Mouse (Mus musculus) c-Kit-negative CD71-positive TER-119-positive erythroid progenitor cells, embryonic 14.5 days (primary cell): ENCODE results near the gene Fto.

Experiments used
- DNase-seq: peaks from one replicate; pipeline ENCODE4 v3.0.0-alpha.2; 2013; ENCODE audit warnings: low read depth, low spot score

Gene Fto

DNA sequence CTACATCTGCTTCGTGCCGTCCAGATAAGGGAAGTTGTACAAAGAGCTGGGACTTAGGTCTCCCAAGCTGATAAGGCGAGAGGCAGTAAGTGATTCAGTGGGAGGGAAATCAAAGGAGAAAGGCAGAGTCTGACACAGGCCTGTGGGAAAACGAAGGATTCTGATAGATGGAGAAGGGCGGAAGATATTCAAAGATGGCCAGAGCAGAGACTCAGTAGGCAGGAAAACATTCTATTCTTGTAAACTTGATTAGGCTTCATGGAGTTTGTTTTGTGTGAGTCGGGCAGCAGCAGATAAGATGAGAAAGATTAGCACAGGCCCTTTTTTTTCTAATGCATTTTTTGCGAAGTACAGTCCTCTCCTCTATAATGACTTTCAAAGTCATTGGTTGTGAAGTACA is 183.6 kb downstream of the Fto start:
- no peak for DNase-seq

GRCm38 (mm10) chr8:91498611-91499010 is 185.3 kb downstream of the Fto start:
- no peak for DNase-seq

GRCm38 (mm10) chr8:91499303-91499702 is 186.0 kb downstream of the Fto start:
- no peak for DNase-seq

GRCm38 (mm10) chr8:91501960-91502600 is 188.8 kb downstream of the Fto start:
- DNase-seq = no peak

DNA sequence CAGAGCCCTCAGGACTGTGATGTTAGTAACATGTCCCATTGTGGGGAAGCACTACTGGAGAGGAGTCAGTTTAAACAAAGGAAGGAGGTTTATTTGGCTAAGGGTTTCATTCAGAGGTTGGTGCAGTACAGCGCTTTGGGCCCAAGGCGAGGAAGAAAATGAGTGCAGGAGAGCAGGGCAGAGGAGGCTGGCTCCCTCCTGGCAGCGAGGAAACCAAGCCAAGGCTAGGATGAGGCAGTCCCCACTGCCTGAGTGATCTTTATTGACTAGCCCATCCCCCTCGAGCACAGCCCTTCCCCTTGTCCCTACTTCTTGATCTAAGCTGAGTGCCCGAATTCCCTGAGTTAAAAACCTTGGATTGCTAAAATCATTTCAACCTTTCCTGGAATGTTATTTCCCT is 189.5 kb downstream of the Fto start:
- DNase-seq = no peak

GRCm38 (mm10) chr8:91504360-91504759 is 191.0 kb downstream of the Fto start:
- no peak for DNase-seq

DNA sequence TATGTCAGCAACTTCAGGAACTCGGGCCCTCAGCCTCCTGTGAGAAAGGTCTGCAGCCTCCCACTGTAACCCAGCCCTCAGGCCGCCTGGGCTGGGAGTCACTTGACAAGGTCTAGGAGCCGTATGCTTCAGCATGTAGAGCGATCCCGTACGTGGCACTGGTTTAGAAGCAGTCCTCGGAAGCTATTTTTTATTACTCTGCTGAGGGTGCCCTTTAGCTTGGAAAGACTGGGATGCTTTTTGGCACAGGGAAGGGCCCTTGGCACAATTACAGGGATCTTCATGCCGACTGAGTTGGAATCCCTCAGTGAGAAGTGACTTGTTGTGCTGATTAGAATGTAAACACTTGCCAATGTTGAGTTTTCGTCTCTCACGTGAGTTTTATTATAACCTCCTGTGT is 191.6 kb downstream of the Fto start:
- DNase-seq = no peak

DNA sequence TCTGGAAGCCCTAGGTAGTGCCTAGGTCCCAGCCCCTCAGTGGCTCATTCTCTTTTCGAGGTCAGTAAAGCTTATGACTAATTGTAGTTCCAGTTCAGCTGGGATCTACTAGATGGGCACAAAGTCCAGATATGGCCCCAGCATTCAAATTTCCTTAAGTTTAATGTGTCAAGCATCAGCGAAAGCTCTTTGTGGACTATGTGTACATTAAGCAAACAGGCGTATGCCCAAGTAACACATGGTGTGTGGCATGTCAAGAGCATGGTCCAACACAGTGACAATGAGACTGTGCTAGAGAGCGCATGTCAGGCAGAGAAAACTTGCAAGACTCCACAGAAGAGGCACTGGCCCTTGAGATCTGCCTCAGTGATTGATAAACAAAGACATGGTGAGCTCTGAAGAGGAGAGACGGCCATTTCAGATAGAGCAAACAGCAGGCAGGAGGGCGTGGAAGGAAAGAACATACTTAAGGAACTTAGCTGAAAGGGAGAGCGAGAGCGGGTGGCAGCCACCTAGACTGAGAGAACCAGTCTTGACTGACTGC is 192.2 kb downstream of the Fto start:
- DNase-seq = no peak

- DNase-seq = no peak
Observed at GRCm38 (mm10) chr8:91505997-91506672, 192.8 kb downstream of the Fto start.

GRCm38 (mm10) chr8:91506682-91507257 is 193.4 kb downstream of the Fto start:
- DNase-seq = no peak

DNA sequence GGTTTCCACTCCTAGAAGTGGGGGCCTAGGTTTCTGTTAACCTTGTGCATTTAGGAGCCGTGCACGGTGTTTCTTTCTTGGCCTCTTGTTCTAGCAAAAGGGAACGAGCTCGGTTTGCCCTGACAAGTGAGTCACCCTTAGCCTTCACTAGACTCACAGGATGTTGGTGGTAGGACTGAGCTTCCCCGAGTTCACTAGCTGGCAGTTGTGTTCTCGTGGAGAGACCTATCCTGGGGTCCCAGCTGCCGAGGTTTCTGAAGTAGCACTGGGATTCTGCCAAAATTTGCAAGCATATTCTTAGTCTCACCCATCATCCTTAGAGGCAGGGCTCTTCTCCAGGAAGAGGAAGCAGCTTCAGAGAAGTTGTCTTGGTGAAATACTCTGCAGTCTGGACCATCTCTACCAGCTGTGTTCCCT is 194.4 kb downstream of the Fto start:
- DNase-seq = no peak

DNA sequence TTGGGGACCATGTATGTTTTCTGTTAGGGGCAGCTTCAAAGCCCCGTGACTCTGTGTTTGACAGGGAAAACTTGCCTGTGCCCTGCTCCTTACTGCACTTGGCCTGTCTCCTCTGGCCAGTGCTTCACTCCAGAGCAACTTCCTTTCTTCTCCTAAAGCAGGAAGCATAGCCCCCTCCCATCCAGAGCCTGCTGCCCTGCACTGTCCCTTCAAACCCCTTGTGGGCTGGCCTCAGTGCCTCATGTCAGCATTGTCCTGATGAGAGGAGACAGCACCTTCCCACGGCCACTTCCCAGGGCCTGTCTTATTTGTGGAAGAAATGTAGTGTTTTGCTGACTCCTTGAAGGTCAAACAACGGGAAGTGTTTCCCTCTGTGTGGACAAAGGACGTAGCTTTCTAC is 195.0 kb downstream of the Fto start:
- DNase-seq = no peak

- DNase-seq = no peak
Observed at GRCm38 (mm10) chr8:91509206-91509899, 196.0 kb downstream of the Fto start.

- DNase-seq = no peak
Observed at GRCm38 (mm10) chr8:91509900-91510260, 196.6 kb downstream of the Fto start.

- DNase-seq = no peak
Observed at GRCm38 (mm10) chr8:91510716-91511115, 197.4 kb downstream of the Fto start.

GRCm38 (mm10) chr8:91511943-91512342 is 198.6 kb downstream of the Fto start:
- no peak for DNase-seq

DNA sequence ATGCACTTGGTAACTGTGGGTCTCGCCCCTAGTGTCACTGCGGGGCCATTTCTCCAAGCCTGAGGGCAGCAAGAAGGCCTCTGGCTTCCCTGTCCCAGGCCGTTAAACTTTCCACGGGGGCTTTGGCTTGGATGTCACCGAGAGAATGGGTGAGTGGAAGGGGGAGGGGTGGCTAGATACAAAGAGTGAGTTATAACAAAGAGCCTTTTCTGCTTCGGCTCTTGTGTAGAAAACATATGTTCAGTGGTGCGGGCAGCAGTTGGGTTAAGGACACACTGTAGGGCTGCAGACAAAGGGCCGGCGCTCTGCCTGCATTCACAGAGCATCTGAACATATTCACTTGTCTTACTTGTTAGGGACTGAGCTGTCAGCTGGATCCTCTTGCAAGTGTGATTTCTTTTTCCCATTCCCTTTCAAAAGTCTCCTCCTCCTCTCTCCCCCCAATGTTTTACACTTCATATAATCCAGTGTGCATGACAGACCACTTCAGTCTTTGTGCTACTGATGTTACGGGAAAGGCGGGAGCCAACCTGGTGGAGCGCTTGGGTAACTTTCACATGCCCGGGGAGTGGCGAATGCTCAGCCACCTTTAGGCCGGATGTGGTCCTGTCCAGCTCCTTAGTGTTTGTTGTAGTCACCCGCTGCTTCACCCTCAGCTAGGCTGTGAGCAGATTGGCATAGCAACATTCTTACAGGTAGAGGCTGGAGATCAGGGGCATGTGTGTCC is 201.6 kb downstream of the Fto start:
- no peak for DNase-seq

- no peak for DNase-seq
Observed at GRCm38 (mm10) chr8:91516422-91516821, 203.1 kb downstream of the Fto start.

DNA sequence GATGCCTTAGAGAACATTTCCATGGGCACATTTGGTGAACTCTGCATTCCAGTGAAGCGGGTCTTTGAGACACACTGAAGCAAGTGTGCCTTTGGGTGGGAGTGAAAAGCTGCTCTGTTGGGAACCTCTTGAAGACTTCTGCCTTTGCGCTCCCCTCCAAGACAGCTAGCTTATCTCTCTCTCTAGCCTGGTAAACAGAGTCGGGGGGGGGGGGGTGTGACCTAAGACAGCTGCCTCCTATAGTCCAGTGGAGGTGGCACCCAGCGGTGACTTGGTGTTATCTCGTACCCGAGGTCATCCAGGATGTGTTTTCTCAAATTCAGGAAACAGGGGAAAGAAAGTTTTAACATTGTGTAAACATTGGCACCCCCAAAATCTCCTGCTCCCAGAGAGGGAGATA is 204.8 kb downstream of the Fto start:
- DNase-seq = no peak

- DNase-seq = no peak
Observed at GRCm38 (mm10) chr8:91522201-91522600, 208.9 kb downstream of the Fto start.

DNA sequence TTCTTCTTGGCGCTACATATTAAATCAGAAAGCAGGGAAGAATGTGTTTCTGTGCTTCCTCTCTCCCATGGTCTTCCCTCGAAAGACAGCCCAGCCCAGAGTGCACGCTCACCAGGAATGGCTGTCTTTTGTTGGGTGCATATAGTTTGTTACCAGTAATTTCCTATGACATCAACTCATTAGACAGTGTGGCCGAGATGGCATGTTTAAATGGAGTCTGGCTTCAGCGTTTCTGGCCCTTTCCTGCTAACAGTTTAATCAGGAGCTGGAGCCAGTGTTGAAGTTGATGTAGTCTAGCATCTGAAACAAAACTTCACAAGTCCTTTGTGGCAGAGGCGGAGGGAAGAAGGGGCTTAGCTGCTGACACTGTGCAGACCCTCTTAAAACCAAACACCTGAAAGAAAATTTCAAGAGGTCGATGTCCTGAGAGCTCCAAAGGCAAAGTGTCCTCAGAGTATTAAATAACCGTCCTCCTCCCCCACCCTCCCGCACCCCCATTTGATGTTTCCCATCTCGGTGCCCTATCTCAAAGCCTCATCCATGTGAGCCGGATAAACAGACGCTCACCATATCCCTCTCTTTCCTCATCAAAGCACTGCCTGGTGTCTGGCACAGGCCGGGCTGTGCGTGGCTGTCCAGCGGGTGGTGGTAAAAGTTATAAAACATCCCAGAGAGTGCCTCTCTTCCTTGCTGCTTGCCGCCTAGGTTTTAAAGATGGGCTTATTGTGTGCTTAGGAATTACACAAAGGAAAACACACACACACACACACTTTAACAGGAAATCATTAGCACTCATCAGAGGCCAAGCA is 210.9 kb downstream of the Fto start:
- no peak for DNase-seq
